Mouse (Mus musculus): ENCODE results near the gene Ogfod2.
A peak's percentile ranks its signal among the peaks of the same experiment; 100 is the strongest.

Gene Ogfod2

GRCm38 (mm10) chr5:124155943-124156342, 43.8 kb downstream of the Ogfod2 start:
- DNase-seq (ENCODE audit: low read depth), result no peak

GRCm38 (mm10) chr5:124158305-124158704, 46.2 kb downstream of the Ogfod2 start:
- no peak for DNase-seq (ENCODE audit: low read depth)

- DNase-seq (ENCODE audit: low read depth), result no peak
Measured at GRCm38 (mm10) chr5:124159453-124159852, 47.4 kb downstream of the Ogfod2 start.

- DNase-seq (ENCODE audit: low read depth), result no peak
Measured at GRCm38 (mm10) chr5:124161831-124162230, 49.7 kb downstream of the Ogfod2 start.

- peak; percentile 75 for DNase-seq (ENCODE audit: low read depth)
Measured at GRCm38 (mm10) chr5:124162577-124162976, 50.5 kb downstream of the Ogfod2 start.

- DNase-seq (ENCODE audit: low read depth), result no peak
Measured at GRCm38 (mm10) chr5:124163445-124163844, 51.3 kb downstream of the Ogfod2 start.
